Mouse (Mus musculus) stomach, embryonic 15.5 days (tissue): ENCODE measurements around the gene Tcaf3. TPM values are rescaled to one million over a fixed set of nuclear protein-coding genes. Genes with fewer than 3 reads are reported as not detected.

Experiments
- ATAC-seq: fragments of 200-750 bp; cut with Nextera tagmentation; 2 replicates; pipeline ENCODE4 v1.8.0; 2017; ENCODE audit warnings: low read depth, moderate number of reproducible peaks, moderate TSS enrichment; ENCODE audit not compliant: insufficient read depth, low FRiP score
- H3K27ac ChIP-seq: fragments of 300-500 bp; sonication (generic); 2 replicates; pipeline ENCODE4 v1.5.1; 2015; ENCODE audit warnings: mild to moderate bottlenecking, inconsistent platforms
- H3K27me3 ChIP-seq: fragments of 300-500 bp; sonication (generic); replicated peaks from 2 replicates; pipeline ENCODE4 v1.6.1; 2015; ENCODE audit warnings: inconsistent platforms
- H3K36me3 ChIP-seq: fragments of 300-500 bp; sonication (generic); 2 replicates; pipeline ENCODE4 v1.6.1; 2015; ENCODE audit warnings: inconsistent platforms
- H3K4me1 ChIP-seq: fragments of 300-500 bp; sonication (generic); 2 replicates; pipeline ENCODE4 v1.6.1; 2015; ENCODE audit warnings: inconsistent platforms
- H3K4me2 ChIP-seq: fragments of 300-500 bp; sonication (generic); 2 replicates; pipeline ENCODE4 v1.6.1; 2015; ENCODE audit warnings: mild to moderate bottlenecking, inconsistent platforms
- H3K4me3 ChIP-seq: fragments of 300-500 bp; sonication (generic); replicated peaks from 2 replicates; pipeline ENCODE4 v1.5.1; 2015; ENCODE audit warnings: inconsistent platforms
- H3K9ac ChIP-seq: fragments of 300-500 bp; sonication (generic); 2 replicates; pipeline ENCODE4 v1.6.1; 2015; ENCODE audit warnings: inconsistent platforms
- H3K9me3 ChIP-seq: fragments of 300-500 bp; sonication (generic); 2 replicates; pipeline ENCODE4 v1.6.1; 2016; ENCODE audit warnings: inconsistent platforms
- WGBS: fragments of 180-500 bp; shearing (Covaris S2); methylation state at CpG from one replicate; pipeline ENCODE4 v1.1.7; 2015; 5-methylcytosine and 5-hydroxymethylcytosine counted together
- polyA plus RNA-seq: library from polyadenylated mRNA; unstranded; fragments of >200 nt; fragmentation: Nextera tagmentation; extraction: Ambion mirVana; gene quantifications from 2 replicates; pipeline ENCODE4 v1.2.1, GENCODE M21; 2015

The Tcaf3 gene
- polyA plus RNA-seq, 1 experiment from 2014 or later = not detected

DNA sequence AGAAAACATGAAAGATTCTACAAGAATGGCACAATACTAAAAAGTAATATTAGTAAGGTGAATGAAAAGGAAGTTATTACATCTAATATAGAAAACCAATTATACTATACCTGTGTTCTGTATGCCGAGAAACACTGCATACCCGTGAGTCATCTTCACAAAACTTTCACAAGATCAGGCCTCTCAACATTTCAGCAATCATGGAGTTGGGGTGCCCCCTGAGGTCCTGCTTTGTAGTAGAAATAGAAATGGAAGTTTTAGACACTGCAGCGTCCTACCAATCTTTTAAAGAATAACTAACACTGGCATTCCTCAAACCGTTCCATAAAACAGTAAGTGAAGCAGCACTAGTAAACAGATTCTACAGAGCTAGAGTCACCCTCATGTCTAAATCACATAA lies 18.8 kb downstream of the Tcaf3 start:
- no peaks in the 10 kb centered on the region for H3K9me3 ChIP-seq
- no peaks in the 10 kb centered on the region for H3K36me3 ChIP-seq
- no peak for ATAC-seq
- 71% methylated on average over 4 of the region's 4 CpGs for WGBS
- peaks cover 3% of the 10 kb centered on the region; the same call in 1 of the 2 replicates for H3K4me1 ChIP-seq
- no peaks in the 10 kb centered on the region for H3K27me3 ChIP-seq
- H3K4me2 ChIP-seq = no peak overlapping the region
- no peak overlapping the region for H3K27ac ChIP-seq
- H3K9ac ChIP-seq = no peak overlapping the region
- H3K4me3 ChIP-seq = no peak overlapping the region

- ATAC-seq = no peak
- Histone ChIP-seq H3K4me2 (no peak overlapping the region), H3K9ac (no peak overlapping the region), H3K9me3 (no peaks in the 10 kb centered on the region), H3K27ac (no peak overlapping the region), H3K36me3 (no peaks in the 10 kb centered on the region), H3K27me3 (no peaks in the 10 kb centered on the region), H3K4me1 (no peaks in the 10 kb centered on the region), H3K4me3 (no peak overlapping the region)
- WGBS = 85% methylated on average over 2 of the region's 2 CpGs
These were observed 20.1 kb downstream of the Tcaf3 start for GRCm38 (mm10) chr6:42577433-42577832.

DNA sequence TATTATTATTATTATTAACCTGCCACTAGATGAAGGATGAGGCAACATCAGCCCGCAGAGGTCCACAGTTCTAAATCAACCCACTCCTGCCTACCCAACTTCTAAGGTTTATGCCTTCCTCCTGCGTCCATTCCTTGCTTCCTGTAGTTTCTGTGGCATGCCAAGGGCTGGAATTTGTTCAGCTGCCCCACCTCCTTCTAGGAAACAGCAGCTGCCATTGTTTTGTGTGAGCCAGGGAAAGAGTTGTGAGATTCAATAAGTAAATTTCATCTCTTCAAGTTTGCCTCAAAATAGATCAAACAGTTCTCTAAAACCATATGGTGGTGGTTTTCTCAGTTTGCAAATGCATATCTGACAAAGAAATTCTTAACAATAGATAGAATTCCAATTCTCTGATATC lies 29.3 kb downstream of the Tcaf3 start:
- 76% methylated on average over 2 of the region's 2 CpGs for WGBS
- H3K4me2 ChIP-seq = no peak overlapping the region
- H3K36me3 ChIP-seq = no peaks in the 10 kb centered on the region
- H3K9ac ChIP-seq = no peak overlapping the region
- H3K9me3 ChIP-seq = no peaks in the 10 kb centered on the region
- no peak for ATAC-seq
- no peak overlapping the region for H3K4me3 ChIP-seq
- no peak overlapping the region for H3K27ac ChIP-seq
- H3K27me3 ChIP-seq = no peaks in the 10 kb centered on the region
- no peaks in the 10 kb centered on the region for H3K4me1 ChIP-seq

- H3K9me3 ChIP-seq = no peaks in the 10 kb centered on the region
- no peaks in the 10 kb centered on the region for H3K36me3 ChIP-seq
- H3K27me3 ChIP-seq = no peaks in the 10 kb centered on the region
- no peak overlapping the region for H3K4me2 ChIP-seq
- 75% methylated on average over 2 of the region's 2 CpGs for WGBS
- no peak overlapping the region for H3K4me3 ChIP-seq
- H3K27ac ChIP-seq = no peak overlapping the region
- ATAC-seq = no peak
- H3K9ac ChIP-seq = no peak overlapping the region
- no peaks in the 10 kb centered on the region for H3K4me1 ChIP-seq
These were observed 31.4 kb downstream of the Tcaf3 start for GRCm38 (mm10) chr6:42566076-42566598.

DNA sequence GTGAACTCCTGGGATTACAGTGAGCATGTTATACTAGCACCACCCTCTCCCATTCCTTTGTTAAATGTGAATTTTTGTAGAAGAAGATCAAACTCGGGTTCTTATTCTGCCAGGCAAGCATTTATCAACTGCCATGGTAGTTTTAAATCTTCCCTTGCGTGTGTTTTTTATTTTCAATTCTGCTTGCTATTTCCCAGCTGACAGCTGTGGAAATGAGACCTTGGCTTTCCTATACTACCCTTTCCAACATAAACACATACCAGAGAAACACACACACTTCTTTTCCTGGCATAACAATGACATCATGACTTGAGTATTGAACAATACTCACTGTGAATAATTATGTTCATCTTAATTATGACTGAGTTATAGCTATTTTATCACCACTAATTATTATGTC lies 35.2 kb downstream of the Tcaf3 start:
- no peak for ATAC-seq
- H3K9ac ChIP-seq = no peak overlapping the region
- no peaks in the 10 kb centered on the region for H3K9me3 ChIP-seq
- 28% methylated on average over 2 of the region's 2 CpGs for WGBS
- H3K4me1 ChIP-seq = no peaks in the 10 kb centered on the region
- H3K27ac ChIP-seq = no peak overlapping the region
- no peak overlapping the region for H3K4me3 ChIP-seq
- H3K4me2 ChIP-seq = no peak overlapping the region
- H3K36me3 ChIP-seq = no peaks in the 10 kb centered on the region
- H3K27me3 ChIP-seq = no peaks in the 10 kb centered on the region

GRCm38 (mm10) chr6:42560885-42561284 lies 36.6 kb downstream of the Tcaf3 start:
- H3K9me3 ChIP-seq = no peaks in the 10 kb centered on the region
- H3K9ac ChIP-seq = no peak overlapping the region
- no peak overlapping the region for H3K4me2 ChIP-seq
- H3K4me3 ChIP-seq = no peak overlapping the region
- H3K36me3 ChIP-seq = no peaks in the 10 kb centered on the region
- WGBS = 49% methylated on average over 5 of the region's 5 CpGs
- H3K27me3 ChIP-seq = no peaks in the 10 kb centered on the region
- H3K4me1 ChIP-seq = no peaks in the 10 kb centered on the region
- no peak overlapping the region for H3K27ac ChIP-seq
- ATAC-seq = no peak

GRCm38 (mm10) chr6:42558641-42559040 lies 38.9 kb downstream of the Tcaf3 start:
- Histone ChIP-seq H3K9me3 (no peaks in the 10 kb centered on the region), H3K9ac (no peak overlapping the region), H3K4me3 (no peak overlapping the region), H3K36me3 (no peaks in the 10 kb centered on the region), H3K27me3 (no peaks in the 10 kb centered on the region), H3K27ac (no peak overlapping the region), H3K4me2 (no peak overlapping the region), H3K4me1 (no peaks in the 10 kb centered on the region)
- WGBS = 91% methylated on average over 14 of the region's 14 CpGs
- ATAC-seq = no peak

DNA sequence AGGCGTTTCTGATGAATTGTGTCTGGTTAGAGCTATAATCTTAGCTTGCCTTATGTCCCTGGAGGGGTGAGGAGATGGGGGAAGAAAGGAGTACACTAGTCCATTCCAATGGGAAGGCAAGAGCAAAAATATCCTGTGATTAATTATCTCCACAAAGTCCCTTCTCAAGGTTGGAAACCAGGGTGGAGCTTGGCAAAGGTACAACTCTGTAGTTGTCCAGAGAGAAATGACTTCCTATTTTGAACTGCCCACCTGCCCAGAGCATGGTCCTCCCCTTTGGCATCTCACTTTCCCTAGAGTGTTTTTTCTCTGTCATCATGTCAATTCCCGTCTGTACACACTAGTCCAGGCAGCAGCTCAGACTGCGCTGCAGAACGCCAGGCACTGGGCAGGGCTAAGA lies 50.0 kb downstream of the Tcaf3 start, which contains the start of gene Olfr455:
Gene Olfr455, minus strand, starts transcription at position 127 of the 400 bp plus-strand sequence.
- Histone ChIP-seq H3K36me3 (no peaks in the 10 kb centered on the region), H3K27ac (no peak within 1 kb of the TSS)

GRCm38 (mm10) chr6:42546180-42546579 lies 51.3 kb downstream of the Tcaf3 start:
- Histone ChIP-seq H3K4me2 (no peak overlapping the region), H3K27ac (no peak overlapping the region), H3K9me3 (no peaks in the 10 kb centered on the region), H3K4me3 (no peak overlapping the region), H3K36me3 (no peaks in the 10 kb centered on the region), H3K9ac (no peak overlapping the region), H3K4me1 (no peaks in the 10 kb centered on the region), H3K27me3 (no peaks in the 10 kb centered on the region)
- 61% methylated on average over 2 of the region's 2 CpGs for WGBS
- no peak for ATAC-seq

More for the DNA sequence above, 50.0 kb downstream of the Tcaf3 start, which contains the start of gene Olfr455:
- no peak for ATAC-seq
- Histone ChIP-seq H3K4me3 (no peak within 1 kb of the TSS), H3K4me2 (no peak within 1 kb of the TSS), H3K9ac (no peak within 1 kb of the TSS), H3K27me3 (no peaks in the 10 kb centered on the region), H3K4me1 (no peaks in the 10 kb centered on the region), H3K9me3 (no peaks in the 10 kb centered on the region)
- 77% methylated on average over 4 of the region's 4 CpGs for WGBS

- H3K27me3 ChIP-seq = no peaks in the 10 kb centered on the region
- H3K27ac ChIP-seq = no peak overlapping the region
- no peaks in the 10 kb centered on the region for H3K9me3 ChIP-seq
- no peak overlapping the region for H3K9ac ChIP-seq
- no peak for ATAC-seq
- H3K4me2 ChIP-seq = no peak overlapping the region
- no peak overlapping the region for H3K4me3 ChIP-seq
- H3K36me3 ChIP-seq = no peaks in the 10 kb centered on the region
- 31% methylated on average over 2 of the region's 2 CpGs for WGBS
- H3K4me1 ChIP-seq = no peaks in the 10 kb centered on the region
These were observed 52.0 kb downstream of the Tcaf3 start for GRCm38 (mm10) chr6:42545451-42545885.

DNA sequence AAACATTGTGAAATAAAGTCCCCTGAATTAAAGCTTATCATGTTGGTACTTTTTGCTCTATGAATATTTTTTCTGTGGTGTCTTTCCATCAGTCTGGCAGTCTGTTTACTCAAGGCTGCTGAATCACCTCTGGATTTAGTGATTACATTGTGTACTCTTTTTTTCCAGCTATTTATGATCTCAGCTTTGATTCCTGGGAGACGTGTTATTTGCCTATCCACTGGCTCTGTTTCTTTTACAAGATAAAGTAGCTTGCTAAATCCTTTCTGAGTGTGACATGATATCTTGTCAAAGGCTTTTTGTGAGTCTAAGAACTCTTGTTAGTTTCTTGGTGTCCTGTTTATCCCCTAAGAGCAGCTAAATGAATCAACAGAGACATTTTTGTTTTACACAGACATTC lies 52.6 kb downstream of the Tcaf3 start:
- no peak for ATAC-seq
- no peak overlapping the region for H3K9ac ChIP-seq
- H3K9me3 ChIP-seq = no peaks in the 10 kb centered on the region
- H3K4me3 ChIP-seq = no peak overlapping the region
- H3K4me1 ChIP-seq = no peaks in the 10 kb centered on the region
- 24% methylated on average over 1 of the region's 1 CpGs for WGBS
- no peak overlapping the region for H3K27ac ChIP-seq
- no peak overlapping the region for H3K4me2 ChIP-seq
- H3K27me3 ChIP-seq = no peaks in the 10 kb centered on the region
- no peaks in the 10 kb centered on the region for H3K36me3 ChIP-seq

DNA sequence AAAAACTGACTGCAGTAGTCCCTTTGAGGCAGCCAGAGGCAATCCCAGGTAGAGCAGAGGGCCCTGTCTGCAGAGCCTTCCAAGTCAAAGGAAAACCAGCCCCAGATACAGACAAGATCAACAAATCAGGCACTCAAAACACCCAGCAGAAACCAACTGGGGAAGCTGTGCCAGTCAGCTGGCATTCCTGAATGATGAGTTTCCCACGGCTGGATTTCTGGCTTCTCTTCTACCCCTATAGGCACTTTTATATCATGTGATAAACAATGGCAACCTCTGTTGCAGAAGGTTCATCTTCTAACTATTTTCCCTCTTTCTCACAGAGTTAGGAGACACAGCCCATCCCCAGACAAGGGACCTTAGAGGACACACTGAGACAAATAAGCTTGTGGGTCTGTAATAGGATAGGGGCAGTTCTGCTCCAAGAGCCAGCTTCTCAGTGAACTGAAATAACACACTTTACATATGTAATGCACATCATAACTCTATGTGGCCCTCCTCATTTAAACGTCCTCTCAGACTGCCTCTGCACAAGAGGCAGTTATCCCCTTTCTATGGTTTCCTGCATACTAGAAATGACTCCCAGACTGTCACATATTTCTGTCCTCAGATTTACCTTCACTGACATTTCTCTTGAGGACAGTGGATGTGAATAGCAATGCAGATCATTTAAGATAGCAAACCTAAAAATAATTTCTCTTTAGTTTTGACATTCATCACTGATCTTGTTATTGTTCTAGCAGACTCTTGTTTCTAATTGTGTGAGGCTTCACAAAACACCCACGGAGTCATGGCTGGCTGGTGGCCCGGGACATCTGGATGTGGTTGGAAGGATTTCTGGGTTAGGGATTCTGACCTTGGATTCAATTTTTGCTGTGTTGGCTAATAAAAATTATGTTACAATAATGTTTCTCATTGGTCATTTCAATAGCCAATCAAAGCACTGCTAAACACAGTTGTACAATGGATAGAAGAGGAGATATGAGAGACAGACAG lies 55.2 kb downstream of the Tcaf3 start:
- Histone ChIP-seq H3K4me1 (no peaks in the 10 kb centered on the region), H3K9me3 (no peaks in the 10 kb centered on the region), H3K27me3 (no peaks in the 10 kb centered on the region), H3K36me3 (no peaks in the 10 kb centered on the region), H3K9ac (no peak overlapping the region), H3K4me3 (no peak overlapping the region), H3K27ac (no peak overlapping the region), H3K4me2 (no peak overlapping the region)
- no peak for ATAC-seq
- WGBS = 48% methylated on average over 4 of the region's 4 CpGs
